Mouse (Mus musculus) limb, embryonic 15.5 days (tissue): ENCODE data around the gene Nr4a3. TPM values are rescaled to one million over a fixed set of nuclear protein-coding genes. Genes with fewer than 3 reads are reported as not detected.

Experiments
- ATAC-seq: fragments of 200-750 bp; cut with Nextera tagmentation; 2 replicates; pipeline ENCODE4 v1.8.0; 2017; ENCODE audit warnings: low read depth, moderate TSS enrichment; ENCODE audit not compliant: insufficient number of reproducible peaks, low FRiP score, low TSS enrichment
- H3K27ac ChIP-seq: fragments of 300-500 bp; sonication (generic); 2 replicates; pipeline ENCODE4 v1.5.1; 2015; ENCODE audit warnings: moderate library complexity, mild to moderate bottlenecking, inconsistent platforms
- H3K27me3 ChIP-seq: fragments of 300-500 bp; sonication (generic); 2 replicates; pipeline ENCODE4 v1.6.1; 2015; ENCODE audit warnings: inconsistent platforms
- H3K36me3 ChIP-seq: fragments of 300-500 bp; sonication (generic); 2 replicates; pipeline ENCODE4 v1.6.1; 2015; ENCODE audit warnings: inconsistent platforms
- H3K4me1 ChIP-seq: fragments of 300-500 bp; sonication (generic); 2 replicates; pipeline ENCODE4 v1.6.1; 2015; ENCODE audit warnings: inconsistent platforms
- H3K4me2 ChIP-seq: fragments of 300-500 bp; sonication (generic); 2 replicates; pipeline ENCODE4 v1.6.1; 2015; ENCODE audit warnings: mild to moderate bottlenecking, inconsistent platforms
- H3K4me3 ChIP-seq: fragments of 300-500 bp; sonication (generic); 2 replicates; pipeline ENCODE4 v1.5.1; 2015; ENCODE audit warnings: mild to moderate bottlenecking, inconsistent platforms
- H3K9ac ChIP-seq: fragments of 300-500 bp; sonication (generic); 2 replicates; pipeline ENCODE4 v1.6.1; 2015; ENCODE audit warnings: inconsistent platforms
- H3K9me3 ChIP-seq: fragments of 300-500 bp; sonication (generic); 2 replicates; pipeline ENCODE4 v1.6.1; 2016; ENCODE audit warnings: inconsistent platforms
- WGBS: fragments of 180-500 bp; shearing (Covaris S2); methylation state at CpG from one replicate; pipeline ENCODE4 v1.1.7; 2015; 5-methylcytosine and 5-hydroxymethylcytosine counted together
- polyA plus RNA-seq: library from polyadenylated mRNA; unstranded; fragments of >200 nt; fragmentation: Nextera tagmentation; extraction: Ambion mirVana; gene quantifications from 2 replicates; pipeline ENCODE4 v1.2.1, GENCODE M21; 2015

Gene Nr4a3
- polyA plus RNA-seq, 1 experiment from 2014 or later: 0.38 TPM

- H3K4me1 ChIP-seq: peaks cover 39% of the 10 kb centered on the region
- peak overlapping the region; percentile 37 for H3K4me3 ChIP-seq
- WGBS: 14% methylated on average over 19 of the region's 19 CpGs
- H3K9ac ChIP-seq: no peak overlapping the region
- peak overlapping the region; percentile 54 for H3K4me2 ChIP-seq
- H3K36me3 ChIP-seq: no peaks in the 10 kb centered on the region
- ATAC-seq: no peak
- no peaks in the 10 kb centered on the region for H3K9me3 ChIP-seq
- peaks cover 86% of the 10 kb centered on the region for H3K27me3 ChIP-seq
- no peak overlapping the region for H3K27ac ChIP-seq
Observed at GRCm38 (mm10) chr4:48051086-48051673, 6.2 kb downstream of the Nr4a3 start.

- no peaks in the 10 kb centered on the region for H3K36me3 ChIP-seq
- peak overlapping the region; percentile 37 for H3K4me3 ChIP-seq
- H3K4me2 ChIP-seq: peak overlapping the region; percentile 54
- H3K9me3 ChIP-seq: no peaks in the 10 kb centered on the region
- peak overlapping the region; percentile 24; the same call in 1 of the 2 replicates for H3K9ac ChIP-seq
- WGBS: under 1% methylated on average over 37 of the region's 37 CpGs
- no peak overlapping the region for H3K27ac ChIP-seq
- H3K27me3 ChIP-seq: peaks cover 81% of the 10 kb centered on the region
- no peak for ATAC-seq
- H3K4me1 ChIP-seq: peaks cover 34% of the 10 kb centered on the region
Observed at GRCm38 (mm10) chr4:48051674-48052121, 6.7 kb downstream of the Nr4a3 start.

GRCm38 (mm10) chr4:48061716-48062115 is 16.8 kb downstream of the Nr4a3 start:
- H3K4me1 ChIP-seq: no peaks in the 10 kb centered on the region
- 39% methylated on average over 8 of the region's 8 CpGs for WGBS
- no peak for ATAC-seq
- H3K36me3 ChIP-seq: no peaks in the 10 kb centered on the region
- no peaks in the 10 kb centered on the region for H3K27me3 ChIP-seq
- no peak overlapping the region for H3K27ac ChIP-seq
- H3K4me3 ChIP-seq: no peak overlapping the region
- H3K4me2 ChIP-seq: no peak overlapping the region
- no peaks in the 10 kb centered on the region for H3K9me3 ChIP-seq
- no peak overlapping the region for H3K9ac ChIP-seq

- Histone ChIP-seq H3K27ac (no peak overlapping the region), H3K9ac (no peak overlapping the region), H3K4me3 (no peak overlapping the region), H3K27me3 (no peaks in the 10 kb centered on the region), H3K36me3 (no peaks in the 10 kb centered on the region), H3K4me1 (no peaks in the 10 kb centered on the region), H3K9me3 (no peaks in the 10 kb centered on the region), H3K4me2 (no peak overlapping the region)
- no peak for ATAC-seq
- 56% methylated on average over 4 of the region's 4 CpGs for WGBS
Observed at GRCm38 (mm10) chr4:48064311-48064710, 19.4 kb downstream of the Nr4a3 start.

GRCm38 (mm10) chr4:48066676-48067075 is 21.7 kb downstream of the Nr4a3 start:
- ATAC-seq: no peak
- Histone ChIP-seq H3K27me3 (no peaks in the 10 kb centered on the region), H3K9me3 (no peaks in the 10 kb centered on the region), H3K4me1 (no peaks in the 10 kb centered on the region), H3K27ac (no peak overlapping the region), H3K9ac (no peak overlapping the region), H3K36me3 (no peaks in the 10 kb centered on the region), H3K4me3 (no peak overlapping the region), H3K4me2 (no peak overlapping the region)
- 84% methylated on average over 2 of the region's 2 CpGs for WGBS

GRCm38 (mm10) chr4:48069111-48069510 is 24.2 kb downstream of the Nr4a3 start:
- WGBS: 74% methylated on average over 7 of the region's 7 CpGs
- Histone ChIP-seq H3K4me2 (no peak overlapping the region), H3K9me3 (no peaks in the 10 kb centered on the region), H3K9ac (no peak overlapping the region), H3K36me3 (no peaks in the 10 kb centered on the region), H3K27ac (no peak overlapping the region), H3K4me1 (no peaks in the 10 kb centered on the region), H3K27me3 (no peaks in the 10 kb centered on the region), H3K4me3 (no peak overlapping the region)
- no peak for ATAC-seq

GRCm38 (mm10) chr4:48072006-48072405 is 27.1 kb downstream of the Nr4a3 start:
- WGBS: 84% methylated on average over 3 of the region's 3 CpGs
- no peaks in the 10 kb centered on the region for H3K36me3 ChIP-seq
- H3K4me2 ChIP-seq: no peak overlapping the region
- H3K4me3 ChIP-seq: no peak overlapping the region
- H3K9me3 ChIP-seq: no peaks in the 10 kb centered on the region
- H3K27ac ChIP-seq: no peak overlapping the region
- no peaks in the 10 kb centered on the region for H3K27me3 ChIP-seq
- no peak overlapping the region for H3K9ac ChIP-seq
- peaks cover 3% of the 10 kb centered on the region; the same call in 1 of the 2 replicates for H3K4me1 ChIP-seq
- no peak for ATAC-seq

GRCm38 (mm10) chr4:48073325-48073724 is 28.4 kb downstream of the Nr4a3 start:
- Histone ChIP-seq H3K4me3 (no peak overlapping the region), H3K9ac (no peak overlapping the region), H3K4me2 (no peak overlapping the region), H3K9me3 (no peaks in the 10 kb centered on the region), H3K36me3 (no peaks in the 10 kb centered on the region), H3K4me1 (peaks cover 15% of the 10 kb centered on the region; the same call in 1 of the 2 replicates), H3K27me3 (no peaks in the 10 kb centered on the region), H3K27ac (no peak overlapping the region)
- 85% methylated on average over 6 of the region's 6 CpGs for WGBS
- no peak for ATAC-seq

- ATAC-seq: no peak
- no peaks in the 10 kb centered on the region for H3K27me3 ChIP-seq
Observed at GRCm38 (mm10) chr4:48074451-48075240, 29.7 kb downstream of the Nr4a3 start.

GRCm38 (mm10) chr4:48076693-48077471 is 31.9 kb downstream of the Nr4a3 start:
- no peak for ATAC-seq
- H3K9me3 ChIP-seq: no peaks in the 10 kb centered on the region
- no peak overlapping the region for H3K9ac ChIP-seq
- no peak overlapping the region for H3K27ac ChIP-seq
- peaks cover 16% of the 10 kb centered on the region; the same call in 1 of the 2 replicates for H3K4me1 ChIP-seq
- H3K4me3 ChIP-seq: no peak overlapping the region
- WGBS: 58% methylated on average over 13 of the region's 13 CpGs
- H3K27me3 ChIP-seq: no peaks in the 10 kb centered on the region
- no peak overlapping the region for H3K4me2 ChIP-seq
- no peaks in the 10 kb centered on the region for H3K36me3 ChIP-seq

More at GRCm38 (mm10) chr4:48074451-48075240, 29.7 kb downstream of the Nr4a3 start:
- 89% methylated on average over 5 of the region's 5 CpGs for WGBS
- Histone ChIP-seq H3K27ac (no peak overlapping the region), H3K36me3 (no peaks in the 10 kb centered on the region), H3K4me1 (peaks cover 16% of the 10 kb centered on the region; the same call in 1 of the 2 replicates), H3K9me3 (no peaks in the 10 kb centered on the region), H3K4me3 (no peak overlapping the region), H3K9ac (no peak overlapping the region), H3K4me2 (no peak overlapping the region)

GRCm38 (mm10) chr4:48078213-48078612 is 33.3 kb downstream of the Nr4a3 start:
- Histone ChIP-seq H3K9me3 (no peaks in the 10 kb centered on the region), H3K4me1 (peaks cover 16% of the 10 kb centered on the region; the same call in 1 of the 2 replicates), H3K27me3 (no peaks in the 10 kb centered on the region), H3K4me2 (no peak overlapping the region), H3K27ac (no peak overlapping the region), H3K36me3 (no peaks in the 10 kb centered on the region), H3K9ac (no peak overlapping the region), H3K4me3 (no peak overlapping the region)
- ATAC-seq: no peak
- 7% methylated on average over 4 of the region's 4 CpGs for WGBS
